Mouse (Mus musculus): Measurements from ENCODE around the gene Kmt2e. TPM values are rescaled to one million over a fixed set of nuclear protein-coding genes. Genes with fewer than 3 reads are reported as not detected.

Kmt2e gene
- polyA plus RNA-seq, 1 experiment from 2014 or later, result 62.5 TPM

- Histone ChIP-seq H3K9me3 (replicated peaks) (no peaks in the 10 kb centered on the region), H3K9ac (peak overlapping the region; percentile 64), H3K4me3 (peak overlapping the region; percentile 59), H3K4me2 (peak overlapping the region; percentile 78), H3K27me3 (no peaks in the 10 kb centered on the region), H3K4me1 (replicated peaks) (peaks cover 61% of the 10 kb centered on the region), H3K36me3 (peaks cover 10% of the 10 kb centered on the region), H3K27ac (peak overlapping the region; percentile 89)
- no peak for ATAC-seq (replicated peaks; ENCODE audit: insufficient number of reproducible peaks, insufficient read depth, low FRiP score, low read depth)
- WGBS, result 2% methylated on average over 18 of the region's 18 CpGs
Observed at GRCm38 (mm10) chr5:23418797-23419595, 15.2 kb upstream of the Kmt2e start.

GRCm38 (mm10) chr5:23419616-23420170 is 14.5 kb upstream of the Kmt2e start:
- Histone ChIP-seq H3K4me1 (replicated peaks) (peaks cover 55% of the 10 kb centered on the region), H3K4me3 (peak overlapping the region; percentile 59; the same call in 1 of the 2 replicates), H3K27me3 (no peaks in the 10 kb centered on the region), H3K4me2 (peak overlapping the region; percentile 78), H3K9me3 (replicated peaks) (no peaks in the 10 kb centered on the region), H3K27ac (peak overlapping the region; percentile 89), H3K9ac (peak overlapping the region; percentile 64; the same call in 1 of the 2 replicates), H3K36me3 (peaks cover 12% of the 10 kb centered on the region)
- ATAC-seq (replicated peaks; ENCODE audit: insufficient number of reproducible peaks, insufficient read depth, low FRiP score, low read depth), result no peak
- WGBS, result 32% methylated on average over 7 of the region's 7 CpGs

GRCm38 (mm10) chr5:23420410-23420809 is 13.8 kb upstream of the Kmt2e start:
- WGBS, result 46% methylated on average over 1 of the region's 1 CpGs
- Histone ChIP-seq H3K9ac (no peak overlapping the region), H3K4me3 (no peak overlapping the region), H3K27ac (peak overlapping the region; percentile 89; the same call in 1 of the 2 replicates), H3K9me3 (replicated peaks) (no peaks in the 10 kb centered on the region), H3K36me3 (peaks cover 12% of the 10 kb centered on the region), H3K4me2 (0 out of 2 replicates have a peak overlapping the region, but pooled peaks have one; percentile 8), H3K4me1 (replicated peaks) (peaks cover 49% of the 10 kb centered on the region), H3K27me3 (no peaks in the 10 kb centered on the region)
- ATAC-seq (replicated peaks; ENCODE audit: insufficient number of reproducible peaks, insufficient read depth, low FRiP score, low read depth), result no peak

GRCm38 (mm10) chr5:23421440-23421839 is 12.8 kb upstream of the Kmt2e start:
- no peak overlapping the region for H3K4me3 ChIP-seq
- H3K27ac ChIP-seq, result no peak overlapping the region
- H3K9ac ChIP-seq, result no peak overlapping the region
- no peaks in the 10 kb centered on the region for H3K27me3 ChIP-seq
- WGBS, result 93% methylated on average over 2 of the region's 2 CpGs
- peaks cover 12% of the 10 kb centered on the region for H3K36me3 ChIP-seq
- H3K9me3 ChIP-seq (replicated peaks), result no peaks in the 10 kb centered on the region
- peaks cover 51% of the 10 kb centered on the region for H3K4me1 ChIP-seq (replicated peaks)
- no peak overlapping the region for H3K4me2 ChIP-seq
- no peak for ATAC-seq (replicated peaks; ENCODE audit: insufficient number of reproducible peaks, insufficient read depth, low FRiP score, low read depth)

GRCm38 (mm10) chr5:23423036-23423435 is 11.2 kb upstream of the Kmt2e start:
- no peaks in the 10 kb centered on the region for H3K27me3 ChIP-seq
- peaks cover 49% of the 10 kb centered on the region for H3K4me1 ChIP-seq (replicated peaks)
- WGBS, result 57% methylated on average over 3 of the region's 3 CpGs
- no peak overlapping the region for H3K4me2 ChIP-seq
- H3K9me3 ChIP-seq (replicated peaks), result no peaks in the 10 kb centered on the region
- no peak overlapping the region for H3K27ac ChIP-seq
- no peak for ATAC-seq (replicated peaks; ENCODE audit: insufficient number of reproducible peaks, insufficient read depth, low FRiP score, low read depth)
- peaks cover 12% of the 10 kb centered on the region for H3K36me3 ChIP-seq
- no peak overlapping the region for H3K4me3 ChIP-seq
- no peak overlapping the region for H3K9ac ChIP-seq

GRCm38 (mm10) chr5:23427501-23427900 is 6.7 kb upstream of the Kmt2e start:
- Histone ChIP-seq H3K27me3 (no peaks in the 10 kb centered on the region), H3K9me3 (replicated peaks) (no peaks in the 10 kb centered on the region), H3K36me3 (peaks cover 12% of the 10 kb centered on the region), H3K9ac (no peak overlapping the region), H3K4me1 (replicated peaks) (peaks cover 46% of the 10 kb centered on the region), H3K4me3 (no peak overlapping the region), H3K27ac (no peak overlapping the region), H3K4me2 (no peak overlapping the region)
- 17% methylated on average over 1 of the region's 1 CpGs for WGBS
- no peak for ATAC-seq (replicated peaks; ENCODE audit: insufficient number of reproducible peaks, insufficient read depth, low FRiP score, low read depth)

GRCm38 (mm10) chr5:23431070-23431864 is 3.0 kb upstream of the Kmt2e start:
- WGBS, result 5% methylated on average over 10 of the region's 10 CpGs
- no peaks in the 10 kb centered on the region for H3K9me3 ChIP-seq (replicated peaks)
- H3K27ac ChIP-seq, result no peak overlapping the region
- peaks cover 33% of the 10 kb centered on the region for H3K4me1 ChIP-seq (replicated peaks)
- no peaks in the 10 kb centered on the region; the same call in 1 of the 2 replicates for H3K36me3 ChIP-seq
- peak overlapping the region; percentile 37 for H3K4me3 ChIP-seq
- H3K27me3 ChIP-seq, result no peaks in the 10 kb centered on the region
- H3K9ac ChIP-seq, result no peak overlapping the region
- ATAC-seq (replicated peaks; ENCODE audit: insufficient number of reproducible peaks, insufficient read depth, low FRiP score, low read depth), result no peak
- H3K4me2 ChIP-seq, result peak overlapping the region; percentile 58

- peak overlapping the region; percentile 70 for H3K4me2 ChIP-seq
- H3K36me3 ChIP-seq, result no peaks in the 10 kb centered on the region; the same call in 1 of the 2 replicates
- H3K4me1 ChIP-seq (replicated peaks), result peaks cover 31% of the 10 kb centered on the region
- H3K27ac ChIP-seq, result peak overlapping the region; percentile 98
- H3K9me3 ChIP-seq (replicated peaks), result no peaks in the 10 kb centered on the region
- H3K9ac ChIP-seq, result peak overlapping the region; percentile 94
- peak overlapping the region; percentile 80 for H3K4me3 ChIP-seq
- WGBS, result under 1% methylated on average over 10 of the region's 10 CpGs
- ATAC-seq (replicated peaks; ENCODE audit: insufficient number of reproducible peaks, insufficient read depth, low FRiP score, low read depth), result no peak
- H3K27me3 ChIP-seq, result no peaks in the 10 kb centered on the region
Observed at GRCm38 (mm10) chr5:23431948-23432707, 2.1 kb upstream of the Kmt2e start.

- Histone ChIP-seq H3K27ac (peak overlapping the region; percentile 98), H3K36me3 (no peaks in the 10 kb centered on the region), H3K4me2 (peak overlapping the region; percentile 85), H3K9ac (peak overlapping the region; percentile 94), H3K4me3 (peak overlapping the region; percentile 80), H3K9me3 (replicated peaks) (no peaks in the 10 kb centered on the region), H3K4me1 (replicated peaks) (peaks cover 27% of the 10 kb centered on the region), H3K27me3 (no peaks in the 10 kb centered on the region)
- ATAC-seq (replicated peaks; ENCODE audit: insufficient number of reproducible peaks, insufficient read depth, low FRiP score, low read depth), result peak; percentile 93
- under 1% methylated on average over 61 of the region's 61 CpGs for WGBS
Observed at GRCm38 (mm10) chr5:23432708-23433645, 1.3 kb upstream of the Kmt2e start.

Measured in heart, embryonic 15.5 days (tissue).